Mouse (Mus musculus) thymus, postnatal 14 days (tissue): ENCODE measurements around the gene Sowahb.

Experiments
- DNase-seq: peaks from one replicate; pipeline ENCODE4 v3.0.0; 2021

Gene Sowahb

DNA sequence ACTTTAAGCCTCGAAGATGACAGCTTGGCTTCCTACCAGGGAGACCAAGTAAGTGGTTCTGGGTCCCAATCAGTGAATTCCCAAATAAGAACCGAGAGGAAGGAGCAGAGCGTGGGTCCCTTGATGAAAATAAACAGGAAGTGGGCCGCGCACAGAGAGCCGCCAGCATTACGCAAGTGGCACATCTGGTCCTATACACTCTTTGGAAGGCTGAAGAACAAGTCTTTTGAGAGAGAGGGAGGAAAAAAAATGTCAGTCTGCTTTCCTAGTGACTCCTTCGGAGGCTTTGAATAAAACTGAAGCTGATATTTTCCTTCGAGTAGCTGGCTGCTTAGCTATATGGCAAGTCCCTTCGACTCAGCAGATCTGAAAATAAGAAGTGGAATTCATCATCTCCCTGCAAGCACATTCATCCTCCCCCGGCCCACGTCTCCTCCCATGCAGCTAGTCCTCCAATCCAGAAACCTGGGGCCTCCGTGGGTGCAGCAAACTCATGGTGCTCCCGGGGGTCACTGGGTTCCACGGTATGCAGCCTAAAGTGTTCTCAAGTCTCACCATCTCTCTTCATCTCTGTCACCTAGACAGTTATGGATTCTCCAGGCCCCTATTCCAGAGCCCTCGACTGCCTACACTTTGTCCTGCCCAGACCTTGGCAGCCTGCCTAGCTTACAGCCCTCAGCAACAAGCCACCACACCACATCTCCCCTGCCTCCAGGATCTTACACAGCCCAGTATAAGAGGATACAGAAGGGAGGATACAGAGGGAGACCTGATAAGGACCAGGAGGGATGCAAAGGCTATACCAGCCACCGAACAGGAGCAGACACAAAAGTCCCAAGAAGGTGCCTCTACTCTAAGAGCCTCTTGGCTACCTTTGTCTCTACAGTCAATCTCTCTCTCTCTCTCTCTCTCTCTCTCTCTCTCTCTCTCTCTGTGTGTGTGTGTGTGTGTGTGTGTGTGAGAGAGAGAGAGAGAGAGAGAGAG, 43.8 kb downstream of the Sowahb start:
- DNase-seq = peak; percentile 6

- DNase-seq = no peak
Measured at GRCm38 (mm10) chr5:93000060-93000459, 44.8 kb downstream of the Sowahb start.

DNA sequence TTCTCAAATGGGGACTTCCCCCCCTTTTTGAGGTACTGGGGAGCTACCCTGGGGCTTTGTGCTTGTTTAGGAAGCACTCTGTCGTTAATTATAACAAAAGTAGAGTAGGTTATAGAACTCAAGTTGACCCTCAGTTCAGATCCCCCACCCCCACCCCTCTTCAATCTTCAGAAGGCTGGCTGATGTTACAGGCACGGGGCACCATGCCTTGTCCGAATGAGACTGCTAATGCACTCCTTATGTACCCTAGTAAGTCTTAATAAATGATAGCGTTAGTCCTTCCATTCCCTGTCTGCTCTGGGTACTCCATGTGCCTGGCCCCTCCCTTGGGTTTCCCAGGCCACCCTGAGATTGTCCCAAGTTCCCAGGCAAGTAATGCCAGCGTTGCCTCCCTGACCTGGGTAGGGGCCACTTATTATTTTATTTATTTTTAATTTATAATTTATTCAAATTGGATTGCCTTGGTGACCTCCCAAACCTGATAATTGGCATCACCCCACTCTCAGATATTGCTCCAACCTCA, 46.3 kb downstream of the Sowahb start:
- DNase-seq = no peak

- DNase-seq = no peak
Measured at GRCm38 (mm10) chr5:92997428-92998120, 47.2 kb downstream of the Sowahb start.

GRCm38 (mm10) chr5:92994861-92995260, 50.0 kb downstream of the Sowahb start:
- DNase-seq = no peak

- DNase-seq = no peak
Measured at GRCm38 (mm10) chr5:92994309-92994708, 50.5 kb downstream of the Sowahb start.

DNA sequence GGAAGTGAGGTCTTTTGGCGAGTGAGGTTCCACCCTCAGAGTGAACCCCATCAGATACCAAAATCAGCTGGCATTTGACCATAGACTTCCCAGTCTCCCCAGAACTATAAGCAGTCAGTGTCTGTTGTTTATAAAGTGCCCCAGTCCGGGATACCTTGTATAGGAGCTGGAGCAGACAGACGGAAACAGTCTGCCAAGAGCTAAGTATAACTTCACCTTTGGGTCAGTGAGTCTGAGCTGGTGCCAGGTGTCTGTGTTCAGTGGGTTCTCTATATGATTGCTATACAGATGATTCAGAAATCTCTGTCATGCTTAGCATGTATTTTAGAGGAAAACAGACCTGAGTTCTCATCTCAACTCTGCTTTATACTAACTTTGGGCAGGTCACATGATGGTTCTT, 52.7 kb downstream of the Sowahb start:
- no peak for DNase-seq
